In the genomic region with DNA sequence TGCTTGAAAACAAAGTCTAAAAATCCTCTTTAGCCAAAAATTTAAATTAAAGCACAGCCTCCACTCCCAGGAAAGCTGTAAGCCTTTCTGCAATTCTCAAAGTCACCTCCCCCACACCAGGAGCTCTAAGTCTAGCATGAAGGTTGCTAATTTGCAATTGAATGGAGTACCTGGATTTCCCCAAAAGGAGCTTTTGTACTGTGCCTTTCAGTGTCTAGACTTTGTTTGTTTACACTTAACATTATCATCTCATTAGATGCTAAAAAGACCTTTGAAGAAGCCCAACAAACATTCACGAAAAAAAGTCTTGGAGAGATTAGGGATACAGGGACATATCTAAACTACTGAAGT, we compare ENCODE assay signal across 27 mouse cellular contexts. TPM values are rescaled to one million over a fixed set of nuclear protein-coding genes. Genes with fewer than 3 reads are reported as not detected.
DNase-seq lines count a peak whose midpoint lies in the region; TF ChIP-seq lines count a peak whose summit lies in the region.
"Had no signal": no experiment of that assay in that cellular context is flagged by ENCODE, and none has a peak within 500 bp of the region (broad histone marks: within the 10 kb centered on the region; RNA-seq: fewer than 3 reads in every experiment).

No protein-coding gene starts in this region.

- H3K9ac ChIP-seq in ES-Bruce4 (ENCODE audit: low read depth, poor library complexity, severe bottlenecking) (no peak overlapping the region), ES-E14 (ENCODE audit: insufficient read depth, low read depth, low read length, poor library complexity, severe bottlenecking) (no peak overlapping the region)
- H3K9ac ChIP-seq: embryonic facial prominence, embryonic 13.5 days; embryonic facial prominence, embryonic 15.5 days; forebrain, embryonic 12.5 days had no signal

- no peak for TF ChIP-seq POLR2A in ES-Bruce4 (IDR thresholded peaks at IDR 0.05; ENCODE audit: insufficient read depth, low read length)

- no peak overlapping the region for H3K4me3 ChIP-seq in ES-Bruce4 (ENCODE audit: low read depth, low read length)
- H3K4me3 ChIP-seq in ES-E14 (ENCODE audit: insufficient read depth in 1 of 2, low read depth in 1 of 2, low read length in 2 of 2, poor library complexity in 1 of 2, severe bottlenecking in 1 of 2): no peak overlapping the region
- H3K4me3 ChIP-seq: embryonic facial prominence, embryonic 13.5 days; embryonic facial prominence, embryonic 15.5 days; erythroblast, embryonic 14.5 days; forebrain, embryonic 10.5 days; forebrain, embryonic 12.5 days had no signal

- DNase-seq in ES-E14 (ENCODE audit: low read depth, low spot score): peak; percentile 49
- DNase-seq in WW6 (ENCODE audit: low read depth, low spot score): peak; percentile 20
- no peak for DNase-seq in embryo, embryonic 10 days (ENCODE audit: low spot score)
- DNase-seq in left cerebral cortex, adult 9 months (ENCODE audit: low spot score in 2 of 2): no peak
- DNase-seq in urinary bladder, postnatal 4 days (ENCODE audit: low spot score in 2 of 2): no peak
- DNase-seq in kidney, adult 9 months: no peak
- DNase-seq: adrenal gland, adult 8-10 months; adrenal gland, postnatal 14 days; adrenal gland, postnatal 36 days; cerebellum, adult 11-12 months; cerebellum, adult 2 months; cerebellum, adult 9-10 months; cerebellum, postnatal 10 days; cerebellum, postnatal 25 days; embryo, embryonic 11 days had no signal

- H3K36me3 ChIP-seq in ES-Bruce4 (ENCODE audit: control insufficient read depth, insufficient read depth, low read length, poor library complexity, severe bottlenecking) (no peaks in the 10 kb centered on the region), ES-E14 (ENCODE audit: control insufficient read depth, insufficient read depth, low read length, poor library complexity, severe bottlenecking) (no peaks in the 10 kb centered on the region)
- H3K36me3 ChIP-seq: embryonic facial prominence, embryonic 13.5 days; embryonic facial prominence, embryonic 15.5 days; forebrain, embryonic 10.5 days; forebrain, embryonic 12.5 days had no signal

- no peak for TF ChIP-seq CTCF in ES-Bruce4 (IDR thresholded peaks at IDR 0.05; ENCODE audit: low read depth, low read length)

- peak; percentile 36; the same call in 1 of the 2 replicates for TF ChIP-seq EP300 in ES-Bruce4 (IDR thresholded peaks at IDR 0.05; ENCODE audit: insufficient read depth, low read depth, low read length)

- no peaks in the 10 kb centered on the region for H3K27me3 ChIP-seq in ES-Bruce4 (ENCODE audit: control insufficient read depth, insufficient read depth, low read length, poor library complexity, severe bottlenecking)
- H3K27me3 ChIP-seq: embryonic facial prominence, embryonic 13.5 days; embryonic facial prominence, embryonic 15.5 days; forebrain, embryonic 12.5 days had no signal

- in situ Hi-C loops in ES-E14 (cut with MboI; ENCODE audit: low sequenced_read_pairs in 2 of 2, unreplicated experiment in 2 of 2): no loop called here

- H3K9me3 ChIP-seq in ES-Bruce4 (replicated peaks; ENCODE audit: control insufficient read depth, insufficient read depth, low read length, poor library complexity, severe bottlenecking) (no peaks in the 10 kb centered on the region), ES-E14 (ENCODE audit: control insufficient read depth, insufficient read depth, low read depth, low read length) (no peaks in the 10 kb centered on the region)
- H3K9me3 ChIP-seq: embryonic facial prominence, embryonic 13.5 days; embryonic facial prominence, embryonic 15.5 days; forebrain, embryonic 10.5 days; forebrain, embryonic 12.5 days had no signal

- H3K27ac ChIP-seq in ES-Bruce4 (ENCODE audit: insufficient read depth, low read length): peak overlapping the region; percentile 98
- peak overlapping the region; percentile 95 for H3K27ac ChIP-seq in ES-E14 (ENCODE audit: insufficient read depth, low read depth, low read length, poor library complexity, severe bottlenecking)
- H3K27ac ChIP-seq: embryonic facial prominence, embryonic 13.5 days; embryonic facial prominence, embryonic 15.5 days; forebrain, embryonic 10.5 days; forebrain, embryonic 12.5 days had no signal

- peaks cover 3% of the 10 kb centered on the region for H3K4me1 ChIP-seq in ES-Bruce4 (ENCODE audit: control insufficient read depth, insufficient read depth, low read length)
- peaks cover 2 to 19% of the 10 kb centered on the region in 2 experiments for H3K4me1 ChIP-seq in ES-E14 (ENCODE audit: control insufficient read depth in 2 of 2, insufficient read depth in 2 of 2, low read length in 2 of 2, poor library complexity in 1 of 2)
- H3K4me1 ChIP-seq: embryonic facial prominence, embryonic 13.5 days; embryonic facial prominence, embryonic 15.5 days; forebrain, embryonic 12.5 days had no signal

TF ChIP-seq in ES-E14, 5 proteins besides CTCF, POLR2A, EP300 and RAD21:
- TF ChIP-seq CHD2 (IDR thresholded peaks at IDR 0.05; ENCODE audit: low read depth, low read length): no peak; the same call in 1 of the 2 replicates
- no peak for TF ChIP-seq ZNF384 (IDR thresholded peaks at IDR 0.05; ENCODE audit: low read depth, low read length)
- no peak for TF ChIP-seq HCFC1 (IDR thresholded peaks at IDR 0.05; ENCODE audit: borderline replicate concordance, insufficient read depth, low read length)
- TF ChIP-seq MAFK (IDR thresholded peaks at IDR 0.05; ENCODE audit: insufficient read depth, low read depth, low read length): no peak
- no peak for TF ChIP-seq ZC3H11A (IDR thresholded peaks at IDR 0.05; ENCODE audit: borderline replicate concordance, low read depth, low read length)

RNA-seq across cellular contexts. Expression of a gene that starts 23.8 kb away (rescaled TPM):
- polyA plus RNA-seq in ES-Bruce4 (2011; ENCODE audit: insufficient read depth, insufficient read length, low read depth, missing spikeins): 0.09 and 0.18 TPM in 2 replicates
- under 0.01 and 0.09 TPM in 2 replicates for total RNA-seq in ES-E14 (2012; rRNA removed)
- total RNA-seq: adrenal gland, adult 18-20 months; adrenal gland, adult 8-10 months; adrenal gland, postnatal 14 days; adrenal gland, postnatal 36 days; MEL had no signal
- polyA plus RNA-seq: C2C12; cerebellum, adult 2 months; cortical plate, adult 2 months; embryonic facial prominence, embryonic 11.5 days; embryonic facial prominence, embryonic 13.5 days; embryonic facial prominence, embryonic 15.5 days; erythroblast, embryonic 14.5 days; forebrain, embryonic 12.5 days; forebrain, embryonic 16.5 days had no signal

Comparison
In these comparisons a context has a peak if more than half of its experiments do, and no peak if none do; other contexts are left out.
1. DNase-seq: peak in ES-E14 (single experiment) and WW6 (single experiment); none in embryo, embryonic 10 days (single experiment), left cerebral cortex, adult 9 months (0 of 2), urinary bladder, postnatal 4 days (0 of 2) and kidney, adult 9 months (single experiment).